Mouse (Mus musculus): ENCODE results near the gene H2afy2. TPM values are rescaled to one million over a fixed set of nuclear protein-coding genes. Genes with fewer than 3 reads are reported as not detected.

H2afy2 gene
- polyA plus RNA-seq, 1 experiment from 2014 or later: 109 TPM

DNA sequence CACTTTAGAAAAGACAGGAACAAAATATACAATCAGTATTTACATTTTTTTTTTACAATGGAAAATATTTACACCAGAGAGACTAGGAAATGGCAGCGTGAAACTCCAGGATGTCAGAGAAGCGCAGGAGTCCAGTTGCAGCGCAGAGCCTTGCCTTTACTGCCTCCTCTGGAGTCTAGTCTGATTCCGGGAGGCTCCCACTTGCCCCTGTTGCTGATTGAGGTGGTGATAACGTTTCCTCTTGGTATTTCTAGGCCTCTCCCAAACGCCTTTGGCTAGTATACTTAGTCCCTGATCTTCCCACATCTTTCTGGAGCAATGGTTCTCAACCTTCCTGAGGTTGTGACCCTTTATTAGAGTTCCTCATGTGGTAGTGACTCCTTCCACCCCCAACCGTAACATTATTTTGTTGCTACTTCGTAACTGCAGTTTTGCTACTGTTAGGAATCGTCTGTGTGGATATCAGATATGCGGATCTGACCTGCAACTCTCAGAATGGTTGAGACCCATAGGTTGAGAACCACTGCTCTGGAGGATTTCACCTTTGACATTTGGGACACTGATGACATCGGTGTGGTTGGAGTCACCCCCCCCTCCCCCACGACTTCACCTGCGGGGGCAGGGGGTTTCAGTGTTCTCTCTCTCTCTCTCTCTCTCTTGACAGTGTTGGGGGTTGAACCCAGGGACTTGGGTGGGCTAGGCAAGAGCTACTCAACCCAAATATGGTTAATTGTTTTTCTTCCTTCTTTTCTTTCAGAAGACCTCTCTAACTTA is 42.2 kb upstream of the H2afy2 start:
- H3K4me3 ChIP-seq (ENCODE audit: low read depth, low read length): no peak overlapping the region
- H3K4me1 ChIP-seq (ENCODE audit: control insufficient read depth, insufficient read depth, low read length): peaks cover 14% of the 10 kb centered on the region; the same call in 1 of the 2 replicates
- peak overlapping the region; percentile 23; the same call in 1 of the 2 replicates for H3K27ac ChIP-seq (ENCODE audit: low read length)
- H3K9me3 ChIP-seq (ENCODE audit: control insufficient read depth, low read depth, low read length): no peaks in the 10 kb centered on the region
- no peak overlapping the region for H3K4me2 ChIP-seq (replicated peaks; ENCODE audit: low read depth, low read length)
- no peaks in the 10 kb centered on the region for H3K27me3 ChIP-seq (ENCODE audit: control insufficient read depth, insufficient read depth, low read length)
- H3K36me3 ChIP-seq (ENCODE audit: control insufficient read depth, insufficient read depth, low read length): no peaks in the 10 kb centered on the region
- no peak overlapping the region for H3K9ac ChIP-seq (replicated peaks; ENCODE audit: low read depth, low read length)
- ATAC-seq (ENCODE audit: insufficient number of reproducible peaks, insufficient read depth, low FRiP score, low read depth): no peak
- WGBS: 55% methylated on average over 13 of the region's 13 CpGs

- H3K4me3 ChIP-seq (ENCODE audit: low read depth, low read length): no peak overlapping the region
- H3K9me3 ChIP-seq (ENCODE audit: control insufficient read depth, low read depth, low read length): no peaks in the 10 kb centered on the region
- H3K27ac ChIP-seq (ENCODE audit: low read length): no peak overlapping the region
- ATAC-seq (ENCODE audit: insufficient number of reproducible peaks, insufficient read depth, low FRiP score, low read depth): no peak
- no peak overlapping the region for H3K4me2 ChIP-seq (replicated peaks; ENCODE audit: low read depth, low read length)
- no peaks in the 10 kb centered on the region for H3K27me3 ChIP-seq (ENCODE audit: control insufficient read depth, insufficient read depth, low read length)
- peaks cover 14% of the 10 kb centered on the region; the same call in 1 of the 2 replicates for H3K4me1 ChIP-seq (ENCODE audit: control insufficient read depth, insufficient read depth, low read length)
- no peaks in the 10 kb centered on the region for H3K36me3 ChIP-seq (ENCODE audit: control insufficient read depth, insufficient read depth, low read length)
- whole genome bisulfite sequencing: 33% methylated on average over 5 of the region's 5 CpGs
- no peak overlapping the region for H3K9ac ChIP-seq (replicated peaks; ENCODE audit: low read depth, low read length)
Observed at GRCm38 (mm10) chr10:61825536-61825935, 41.6 kb upstream of the H2afy2 start.

DNA sequence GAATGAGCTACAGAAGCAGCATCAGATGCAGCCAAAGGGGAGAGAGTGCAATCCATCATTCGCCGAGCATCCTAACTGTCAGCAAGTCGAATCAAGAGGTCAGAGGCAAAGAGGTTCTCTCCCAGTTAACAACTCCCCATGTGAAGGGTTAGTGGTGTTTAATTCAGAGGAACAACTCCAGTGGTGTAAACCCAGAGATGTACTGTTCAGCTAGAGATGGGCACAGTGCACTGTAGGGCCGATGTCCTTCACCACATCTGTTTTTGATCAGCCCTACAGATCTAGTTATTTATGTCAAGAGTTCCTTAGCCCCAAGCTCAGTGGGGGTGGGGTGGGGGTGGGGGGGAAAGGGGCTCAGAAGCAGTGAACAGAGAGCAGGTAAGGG is 39.8 kb upstream of the H2afy2 start:
- no peaks in the 10 kb centered on the region for H3K9me3 ChIP-seq (ENCODE audit: control insufficient read depth, low read depth, low read length)
- peaks cover 14% of the 10 kb centered on the region; the same call in 1 of the 2 replicates for H3K4me1 ChIP-seq (ENCODE audit: control insufficient read depth, insufficient read depth, low read length)
- no peak overlapping the region for H3K9ac ChIP-seq (replicated peaks; ENCODE audit: low read depth, low read length)
- H3K4me2 ChIP-seq (replicated peaks; ENCODE audit: low read depth, low read length): no peak overlapping the region
- H3K36me3 ChIP-seq (ENCODE audit: control insufficient read depth, insufficient read depth, low read length): no peaks in the 10 kb centered on the region
- H3K27me3 ChIP-seq (ENCODE audit: control insufficient read depth, insufficient read depth, low read length): no peaks in the 10 kb centered on the region
- ATAC-seq (ENCODE audit: insufficient number of reproducible peaks, insufficient read depth, low FRiP score, low read depth): no peak
- no peak overlapping the region for H3K27ac ChIP-seq (ENCODE audit: low read length)
- 25% methylated on average over 4 of the region's 4 CpGs for WGBS
- no peak overlapping the region for H3K4me3 ChIP-seq (ENCODE audit: low read depth, low read length)

DNA sequence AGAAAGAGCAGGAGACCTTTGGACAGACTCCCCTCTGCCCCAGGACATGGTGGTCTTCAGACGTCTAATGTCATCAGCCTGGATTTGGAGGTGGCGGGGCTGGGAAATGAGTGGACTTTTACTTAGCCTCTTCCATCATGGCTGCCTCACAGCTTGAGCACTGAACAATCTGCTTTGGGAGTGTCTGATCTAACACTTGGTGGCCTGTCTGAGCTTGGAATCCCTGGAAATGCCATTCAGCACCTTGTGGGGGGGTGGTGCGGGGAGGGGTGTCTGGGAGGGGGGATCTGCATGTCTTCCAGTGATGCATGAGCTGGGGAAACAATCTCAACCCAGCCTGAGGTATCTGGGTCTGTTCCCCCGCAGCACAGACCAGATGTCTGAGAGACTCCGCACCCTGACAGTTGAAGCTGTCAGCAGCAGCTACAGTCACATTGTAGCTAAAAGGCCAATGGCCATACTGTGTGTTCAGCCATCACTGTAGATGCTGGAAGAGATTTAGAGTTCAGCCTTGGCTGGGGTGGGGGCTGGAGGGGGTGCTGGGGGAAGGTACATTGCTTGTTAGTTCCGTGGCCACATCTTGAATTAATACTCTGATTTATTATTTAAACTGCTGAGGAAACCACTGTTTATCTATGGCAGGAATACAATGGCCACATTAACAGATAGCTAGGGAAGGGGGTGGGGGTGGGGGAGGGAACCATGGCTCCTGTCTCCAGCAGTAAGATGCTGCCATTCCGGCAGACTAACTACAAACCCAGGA is 39.2 kb upstream of the H2afy2 start:
- no peaks in the 10 kb centered on the region for H3K9me3 ChIP-seq (ENCODE audit: control insufficient read depth, low read depth, low read length)
- 40% methylated on average over 7 of the region's 7 CpGs for WGBS
- H3K36me3 ChIP-seq (ENCODE audit: control insufficient read depth, insufficient read depth, low read length): no peaks in the 10 kb centered on the region
- peaks cover 14% of the 10 kb centered on the region; the same call in 1 of the 2 replicates for H3K4me1 ChIP-seq (ENCODE audit: control insufficient read depth, insufficient read depth, low read length)
- no peak overlapping the region for H3K27ac ChIP-seq (ENCODE audit: low read length)
- no peak overlapping the region for H3K4me2 ChIP-seq (replicated peaks; ENCODE audit: low read depth, low read length)
- no peak overlapping the region for H3K4me3 ChIP-seq (ENCODE audit: low read depth, low read length)
- no peak overlapping the region for H3K9ac ChIP-seq (replicated peaks; ENCODE audit: low read depth, low read length)
- no peak for ATAC-seq (ENCODE audit: insufficient number of reproducible peaks, insufficient read depth, low FRiP score, low read depth)
- no peaks in the 10 kb centered on the region for H3K27me3 ChIP-seq (ENCODE audit: control insufficient read depth, insufficient read depth, low read length)

- Histone ChIP-seq H3K9ac (replicated peaks; ENCODE audit: low read depth, low read length) (no peak overlapping the region), H3K4me2 (replicated peaks; ENCODE audit: low read depth, low read length) (no peak overlapping the region), H3K4me1 (ENCODE audit: control insufficient read depth, insufficient read depth, low read length) (no peaks in the 10 kb centered on the region), H3K27me3 (ENCODE audit: control insufficient read depth, insufficient read depth, low read length) (no peaks in the 10 kb centered on the region), H3K36me3 (ENCODE audit: control insufficient read depth, insufficient read depth, low read length) (no peaks in the 10 kb centered on the region), H3K27ac (ENCODE audit: low read length) (no peak overlapping the region), H3K9me3 (ENCODE audit: control insufficient read depth, low read depth, low read length) (no peaks in the 10 kb centered on the region), H3K4me3 (ENCODE audit: low read depth, low read length) (no peak overlapping the region)
- WGBS: 53% methylated on average over 9 of the region's 9 CpGs
- no peak for ATAC-seq (ENCODE audit: insufficient number of reproducible peaks, insufficient read depth, low FRiP score, low read depth)
Observed at GRCm38 (mm10) chr10:61820050-61820449, 36.1 kb upstream of the H2afy2 start.

DNA sequence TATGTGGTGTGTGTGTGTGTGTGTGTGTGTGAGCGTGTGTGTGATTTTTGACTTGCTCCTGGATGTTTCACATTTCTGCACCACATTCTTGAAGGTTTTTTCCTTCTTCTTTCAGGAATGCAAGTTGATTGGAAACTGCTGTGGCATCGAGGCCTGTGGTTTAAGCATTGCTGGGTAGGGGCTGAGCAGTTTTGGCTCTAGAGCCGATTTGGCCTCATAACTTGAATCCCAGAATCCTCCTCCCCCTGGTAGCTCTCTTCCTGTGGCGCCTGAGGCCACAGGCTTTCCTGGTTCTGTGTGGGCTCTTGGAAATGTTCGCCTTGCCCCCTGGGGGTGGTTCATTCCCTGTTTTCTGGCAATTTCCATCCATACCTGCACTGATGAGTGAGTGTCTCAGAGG is 28.0 kb upstream of the H2afy2 start:
- H3K27me3 ChIP-seq (ENCODE audit: control insufficient read depth, insufficient read depth, low read length): no peaks in the 10 kb centered on the region
- H3K9me3 ChIP-seq (ENCODE audit: control insufficient read depth, low read depth, low read length): 0 out of 2 replicates have a peak, but pooled peaks cover 2% of the 10 kb centered on the region
- no peak overlapping the region for H3K9ac ChIP-seq (replicated peaks; ENCODE audit: low read depth, low read length)
- no peak overlapping the region for H3K4me2 ChIP-seq (replicated peaks; ENCODE audit: low read depth, low read length)
- H3K36me3 ChIP-seq (ENCODE audit: control insufficient read depth, insufficient read depth, low read length): no peaks in the 10 kb centered on the region
- no peaks in the 10 kb centered on the region for H3K4me1 ChIP-seq (ENCODE audit: control insufficient read depth, insufficient read depth, low read length)
- no peak for ATAC-seq (ENCODE audit: insufficient number of reproducible peaks, insufficient read depth, low FRiP score, low read depth)
- 47% methylated on average over 5 of the region's 5 CpGs for WGBS
- H3K4me3 ChIP-seq (ENCODE audit: low read depth, low read length): no peak overlapping the region
- no peak overlapping the region for H3K27ac ChIP-seq (ENCODE audit: low read length)

- ATAC-seq (ENCODE audit: insufficient number of reproducible peaks, insufficient read depth, low FRiP score, low read depth): no peak
- Histone ChIP-seq H3K4me1 (ENCODE audit: control insufficient read depth, insufficient read depth, low read length) (peaks cover 12% of the 10 kb centered on the region; the same call in 1 of the 2 replicates), H3K27me3 (ENCODE audit: control insufficient read depth, insufficient read depth, low read length) (no peaks in the 10 kb centered on the region), H3K36me3 (ENCODE audit: control insufficient read depth, insufficient read depth, low read length) (no peaks in the 10 kb centered on the region), H3K4me3 (ENCODE audit: low read depth, low read length) (no peak overlapping the region), H3K4me2 (replicated peaks; ENCODE audit: low read depth, low read length) (no peak overlapping the region), H3K9ac (replicated peaks; ENCODE audit: low read depth, low read length) (no peak overlapping the region), H3K27ac (ENCODE audit: low read length) (no peak overlapping the region), H3K9me3 (ENCODE audit: control insufficient read depth, low read depth, low read length) (no peaks in the 10 kb centered on the region)
- 47% methylated on average over 15 of the region's 15 CpGs for WGBS
Observed at GRCm38 (mm10) chr10:61798133-61798576, 14.2 kb upstream of the H2afy2 start.

- Histone ChIP-seq H3K27ac (ENCODE audit: low read length) (peak overlapping the region; percentile 33; the same call in 1 of the 2 replicates), H3K9me3 (ENCODE audit: control insufficient read depth, low read depth, low read length) (no peaks in the 10 kb centered on the region), H3K27me3 (ENCODE audit: control insufficient read depth, insufficient read depth, low read length) (no peaks in the 10 kb centered on the region), H3K4me3 (ENCODE audit: low read depth, low read length) (no peak overlapping the region), H3K4me2 (replicated peaks; ENCODE audit: low read depth, low read length) (no peak overlapping the region), H3K9ac (replicated peaks; ENCODE audit: low read depth, low read length) (no peak overlapping the region; the same call in 1 of the 2 replicates), H3K4me1 (ENCODE audit: control insufficient read depth, insufficient read depth, low read length) (peaks cover 12% of the 10 kb centered on the region; the same call in 1 of the 2 replicates), H3K36me3 (ENCODE audit: control insufficient read depth, insufficient read depth, low read length) (no peaks in the 10 kb centered on the region)
- ATAC-seq (ENCODE audit: insufficient number of reproducible peaks, insufficient read depth, low FRiP score, low read depth): peak; percentile 46; the same call in 1 of the 2 replicates
- 9% methylated on average over 8 of the region's 8 CpGs for WGBS
Observed at GRCm38 (mm10) chr10:61795458-61795857, 11.5 kb upstream of the H2afy2 start.
